Mouse (Mus musculus): ENCODE results near the gene Tdrd1. TPM values are rescaled to one million over a fixed set of nuclear protein-coding genes. Genes with fewer than 3 reads are reported as not detected.

Tdrd1 gene
- polyA plus RNA-seq, 1 experiment from 2014 or later: 1.7 TPM

GRCm38 (mm10) chr19:56907850-56908249 is 81.8 kb downstream of the Tdrd1 start:
- Histone ChIP-seq H3K9me3 (ENCODE audit: control insufficient read depth, low read length) (no peaks in the 10 kb centered on the region), H3K9ac (ENCODE audit: low read length) (no peak overlapping the region), H3K27me3 (ENCODE audit: control insufficient read depth, insufficient read depth, low read length) (no peaks in the 10 kb centered on the region), H3K36me3 (ENCODE audit: control insufficient read depth, insufficient read depth, low read length) (no peaks in the 10 kb centered on the region), H3K4me2 (replicated peaks; ENCODE audit: low read depth) (no peak overlapping the region), H3K4me1 (replicated peaks; ENCODE audit: control insufficient read depth, insufficient read depth) (no peaks in the 10 kb centered on the region), H3K4me3 (ENCODE audit: low read depth, low read length) (no peak overlapping the region), H3K27ac (replicated peaks) (no peak overlapping the region)
- ATAC-seq (ENCODE audit: low FRiP score, low TSS enrichment): no peak
- TF ChIP-seq EP300 (optimal IDR thresholded peaks at IDR 0.05): no peak
- TF ChIP-seq CTCF (IDR thresholded peaks at IDR 0.05; ENCODE audit: low read depth): no peak
- DNase-seq (ENCODE audit: low spot score): no peak
- 55% methylated on average over 3 of the region's 3 CpGs for WGBS

- peak; percentile 74 for DNase-seq (ENCODE audit: low spot score)
- H3K9me3 ChIP-seq (ENCODE audit: control insufficient read depth, low read length): no peaks in the 10 kb centered on the region
- no peaks in the 10 kb centered on the region for H3K36me3 ChIP-seq (ENCODE audit: control insufficient read depth, insufficient read depth, low read length)
- TF ChIP-seq CTCF (IDR thresholded peaks at IDR 0.05; ENCODE audit: low read depth): peak; percentile 97
- no peak for TF ChIP-seq EP300 (optimal IDR thresholded peaks at IDR 0.05)
- H3K27ac ChIP-seq (replicated peaks): no peak overlapping the region
- no peak overlapping the region for H3K4me2 ChIP-seq (replicated peaks; ENCODE audit: low read depth)
- H3K9ac ChIP-seq (ENCODE audit: low read length): no peak overlapping the region
- no peaks in the 10 kb centered on the region for H3K27me3 ChIP-seq (ENCODE audit: control insufficient read depth, insufficient read depth, low read length)
- peak; percentile 45 for ATAC-seq (ENCODE audit: low FRiP score, low TSS enrichment)
- no peaks in the 10 kb centered on the region for H3K4me1 ChIP-seq (replicated peaks; ENCODE audit: control insufficient read depth, insufficient read depth)
- no peak overlapping the region for H3K4me3 ChIP-seq (ENCODE audit: low read depth, low read length)
- WGBS: 71% methylated on average over 17 of the region's 17 CpGs
Observed at GRCm38 (mm10) chr19:56908472-56909270, 82.7 kb downstream of the Tdrd1 start.

- Histone ChIP-seq H3K4me2 (replicated peaks; ENCODE audit: low read depth) (no peak overlapping the region), H3K9ac (ENCODE audit: low read length) (no peak overlapping the region), H3K9me3 (ENCODE audit: control insufficient read depth, low read length) (0 out of 2 replicates have a peak, but pooled peaks cover 3% of the 10 kb centered on the region), H3K4me3 (ENCODE audit: low read depth, low read length) (no peak overlapping the region), H3K36me3 (ENCODE audit: control insufficient read depth, insufficient read depth, low read length) (peaks cover 3% of the 10 kb centered on the region; the same call in 1 of the 2 replicates), H3K27me3 (ENCODE audit: control insufficient read depth, insufficient read depth, low read length) (no peaks in the 10 kb centered on the region), H3K27ac (replicated peaks) (no peak overlapping the region), H3K4me1 (replicated peaks; ENCODE audit: control insufficient read depth, insufficient read depth) (no peaks in the 10 kb centered on the region)
- DNase-seq (ENCODE audit: low spot score) (no peak), ATAC-seq (ENCODE audit: low FRiP score, low TSS enrichment) (no peak)
- TF ChIP-seq EP300 (optimal IDR thresholded peaks at IDR 0.05): no peak
- no peak for TF ChIP-seq CTCF (IDR thresholded peaks at IDR 0.05; ENCODE audit: low read depth)
- 68% methylated on average over 11 of the region's 11 CpGs for WGBS
Observed at GRCm38 (mm10) chr19:56910561-56910960, 84.6 kb downstream of the Tdrd1 start.

- DNase-seq (ENCODE audit: low spot score) (no peak), ATAC-seq (ENCODE audit: low FRiP score, low TSS enrichment) (no peak)
- WGBS: 67% methylated on average over 4 of the region's 4 CpGs
- 0 out of 2 replicates have a peak, but pooled peaks cover 3% of the 10 kb centered on the region for H3K9me3 ChIP-seq (ENCODE audit: control insufficient read depth, low read length)
- no peaks in the 10 kb centered on the region for H3K4me1 ChIP-seq (replicated peaks; ENCODE audit: control insufficient read depth, insufficient read depth)
- TF ChIP-seq CTCF (IDR thresholded peaks at IDR 0.05; ENCODE audit: low read depth): no peak
- no peak for TF ChIP-seq EP300 (optimal IDR thresholded peaks at IDR 0.05)
- H3K9ac ChIP-seq (ENCODE audit: low read length): no peak overlapping the region
- no peaks in the 10 kb centered on the region for H3K27me3 ChIP-seq (ENCODE audit: control insufficient read depth, insufficient read depth, low read length)
- no peak overlapping the region for H3K27ac ChIP-seq (replicated peaks)
- no peak overlapping the region for H3K4me2 ChIP-seq (replicated peaks; ENCODE audit: low read depth)
- H3K4me3 ChIP-seq (ENCODE audit: low read depth, low read length): no peak overlapping the region
- H3K36me3 ChIP-seq (ENCODE audit: control insufficient read depth, insufficient read depth, low read length): peaks cover 3% of the 10 kb centered on the region; the same call in 1 of the 2 replicates
Observed at GRCm38 (mm10) chr19:56913761-56914160, 87.8 kb downstream of the Tdrd1 start.

- Histone ChIP-seq H3K27me3 (ENCODE audit: control insufficient read depth, insufficient read depth, low read length) (no peaks in the 10 kb centered on the region), H3K9ac (ENCODE audit: low read length) (no peak overlapping the region), H3K36me3 (ENCODE audit: control insufficient read depth, insufficient read depth, low read length) (peaks cover 3% of the 10 kb centered on the region; the same call in 1 of the 2 replicates), H3K27ac (replicated peaks) (no peak overlapping the region), H3K4me2 (replicated peaks; ENCODE audit: low read depth) (no peak overlapping the region), H3K9me3 (ENCODE audit: control insufficient read depth, low read length) (0 out of 2 replicates have a peak, but pooled peaks cover 3% of the 10 kb centered on the region), H3K4me3 (ENCODE audit: low read depth, low read length) (no peak overlapping the region), H3K4me1 (replicated peaks; ENCODE audit: control insufficient read depth, insufficient read depth) (no peaks in the 10 kb centered on the region)
- WGBS: 82% methylated on average over 3 of the region's 3 CpGs
- no peak for ATAC-seq (ENCODE audit: low FRiP score, low TSS enrichment)
- no peak for DNase-seq (ENCODE audit: low spot score)
- TF ChIP-seq CTCF (IDR thresholded peaks at IDR 0.05; ENCODE audit: low read depth): no peak
- no peak for TF ChIP-seq EP300 (optimal IDR thresholded peaks at IDR 0.05)
Observed at GRCm38 (mm10) chr19:56914658-56915057, 88.6 kb downstream of the Tdrd1 start.

GRCm38 (mm10) chr19:56915084-56915483 is 89.1 kb downstream of the Tdrd1 start:
- 50% methylated on average over 6 of the region's 6 CpGs for WGBS
- H3K4me1 ChIP-seq (replicated peaks; ENCODE audit: control insufficient read depth, insufficient read depth): no peaks in the 10 kb centered on the region
- peak; percentile 57 for ATAC-seq (ENCODE audit: low FRiP score, low TSS enrichment)
- H3K27me3 ChIP-seq (ENCODE audit: control insufficient read depth, insufficient read depth, low read length): no peaks in the 10 kb centered on the region
- H3K9ac ChIP-seq (ENCODE audit: low read length): no peak overlapping the region
- peak; percentile 61 for DNase-seq (ENCODE audit: low spot score)
- peaks cover 3% of the 10 kb centered on the region; the same call in 1 of the 2 replicates for H3K36me3 ChIP-seq (ENCODE audit: control insufficient read depth, insufficient read depth, low read length)
- peak overlapping the region; percentile 56 for H3K27ac ChIP-seq (replicated peaks)
- no peak for TF ChIP-seq CTCF (IDR thresholded peaks at IDR 0.05; ENCODE audit: low read depth)
- peak; percentile 80 for TF ChIP-seq EP300 (optimal IDR thresholded peaks at IDR 0.05)
- no peak overlapping the region for H3K4me3 ChIP-seq (ENCODE audit: low read depth, low read length)
- 0 out of 2 replicates have a peak, but pooled peaks cover 3% of the 10 kb centered on the region for H3K9me3 ChIP-seq (ENCODE audit: control insufficient read depth, low read length)
- H3K4me2 ChIP-seq (replicated peaks; ENCODE audit: low read depth): no peak overlapping the region

Other genes starting within 250 kb of the Tdrd1 start
- 0.45 and 0.59 TPM in 2 replicates for gene Adrb1, start 104.0 kb upstream of the Tdrd1 start, polyA plus RNA-seq (2015; fragmentation: Nextera tagmentation; extraction: Ambion mirVana)
- 9.1 and 13.4 TPM in 2 replicates for gene Ccdc186, start 4.0 kb upstream of the Tdrd1 start, polyA plus RNA-seq (2015; fragmentation: Nextera tagmentation; extraction: Ambion mirVana)
- gene Vwa2, start 48.0 kb downstream of the Tdrd1 start, polyA plus RNA-seq (2015; fragmentation: Nextera tagmentation; extraction: Ambion mirVana): 0.99 and 1.0 TPM in 2 replicates
- gene Afap1l2, start 182.0 kb downstream of the Tdrd1 start, polyA plus RNA-seq (2015; fragmentation: Nextera tagmentation; extraction: Ambion mirVana): 9.0 and 11.0 TPM in 2 replicates

Data from stomach, postnatal 0 days (tissue).